Mouse (Mus musculus): ENCODE data around the gene Hist1h2aa. TPM values are rescaled to one million over a fixed set of nuclear protein-coding genes. Genes with fewer than 3 reads are reported as not detected.

Gene Hist1h2aa
- not detected for polyA plus RNA-seq (2017; shearing (Covaris generic))

DNA sequence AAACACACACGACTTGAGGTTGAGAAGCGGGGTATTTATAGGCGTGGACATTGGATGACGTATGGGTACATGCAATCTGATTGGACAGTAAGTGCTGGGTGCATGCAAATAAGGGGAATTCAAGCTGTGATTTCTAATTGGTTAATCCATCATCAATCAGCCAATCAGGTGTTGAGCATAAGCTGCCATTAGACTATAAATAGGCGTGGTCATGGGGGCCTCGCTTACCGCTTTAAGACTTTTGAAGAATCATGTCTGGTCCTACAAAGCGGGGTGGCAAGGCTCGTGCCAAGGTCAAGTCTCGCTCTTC lies at the start of gene Hist1h2aa:
Gene Hist1h2aa, plus strand, starts transcription at position 252 of the 310 bp plus-strand sequence.
- no peak for ATAC-seq

DNA sequence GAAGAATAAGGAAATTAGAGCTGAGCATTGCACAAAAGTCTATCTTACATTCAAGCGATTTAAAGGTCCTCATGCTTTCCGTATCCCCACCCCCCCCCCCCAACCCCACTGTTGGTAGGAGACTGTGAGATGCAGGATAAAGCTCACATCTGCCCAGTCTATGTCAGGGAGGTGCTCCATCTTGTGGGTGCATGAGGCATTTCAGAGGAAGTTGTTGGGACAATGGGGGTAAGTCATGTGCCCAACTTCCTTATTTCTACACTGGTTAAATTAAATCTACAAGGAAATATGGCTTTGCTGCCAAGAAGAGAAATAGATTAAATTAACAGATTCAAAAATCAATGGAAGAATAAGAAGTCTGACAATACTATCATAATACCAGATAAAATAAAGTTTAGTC lies 48.7 kb upstream of the Hist1h2aa start:
- ATAC-seq = no peak

DNA sequence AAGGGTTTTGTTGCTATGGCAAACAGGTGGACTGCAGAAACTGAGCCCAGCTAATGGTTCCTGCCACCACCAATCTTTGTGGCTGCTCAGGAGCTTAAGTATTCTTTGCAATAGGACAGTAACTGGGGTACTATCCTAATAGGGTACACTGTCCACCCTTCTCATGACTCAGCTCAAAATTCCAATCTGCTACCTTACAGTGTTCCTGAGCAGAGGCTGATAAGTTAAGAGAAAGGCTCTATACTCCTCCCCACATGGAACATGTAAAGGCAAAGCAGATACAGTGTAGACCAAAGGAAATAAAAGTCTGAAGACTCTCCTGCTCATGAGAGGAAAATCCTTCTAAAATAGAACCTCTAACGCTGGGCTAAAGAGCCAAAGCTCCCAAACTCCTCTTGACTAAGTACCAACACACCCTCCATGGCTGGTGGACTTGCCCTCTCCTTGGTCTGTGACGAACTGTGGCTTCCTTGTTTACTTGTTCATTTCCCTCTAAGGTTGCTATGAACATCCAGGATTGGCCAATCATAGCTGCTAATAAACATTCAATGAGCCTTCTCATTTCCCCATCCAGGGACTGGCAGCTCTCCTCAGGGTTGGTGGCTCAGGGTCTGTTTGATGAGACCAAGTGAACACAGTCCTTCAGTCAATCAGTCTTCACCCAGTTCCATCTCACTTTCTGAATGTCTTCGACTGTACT lies 47.1 kb upstream of the Hist1h2aa start:
- no peak for ATAC-seq

DNA sequence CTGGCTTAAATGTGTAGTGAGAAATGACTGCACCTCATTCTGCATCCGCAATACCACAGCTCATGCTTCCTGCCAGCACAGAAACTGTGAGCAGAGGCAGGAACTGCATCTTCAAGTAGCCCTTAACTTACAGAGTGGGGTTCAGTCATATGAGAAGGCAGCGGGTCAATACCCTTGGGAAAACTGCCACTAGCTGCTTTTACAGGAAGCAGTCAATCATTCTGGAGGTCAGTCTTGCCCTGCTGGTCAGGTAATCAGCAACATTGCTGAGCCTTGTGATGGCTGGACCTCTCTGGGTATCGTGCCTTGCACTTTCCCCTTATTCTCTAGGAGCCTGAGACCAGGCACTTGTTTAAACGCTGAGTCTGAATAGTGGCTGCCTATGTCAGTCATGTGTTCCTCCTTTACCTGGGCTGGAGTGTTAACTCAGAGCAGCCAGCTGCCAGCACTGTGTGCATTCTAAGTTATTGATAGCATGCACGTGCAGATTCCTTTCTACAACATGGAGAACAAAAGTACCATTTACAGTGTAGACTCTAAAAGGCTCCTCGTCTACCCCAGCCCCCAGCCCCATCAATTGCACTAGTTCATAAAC lies 45.2 kb upstream of the Hist1h2aa start:
- no peak for ATAC-seq

DNA sequence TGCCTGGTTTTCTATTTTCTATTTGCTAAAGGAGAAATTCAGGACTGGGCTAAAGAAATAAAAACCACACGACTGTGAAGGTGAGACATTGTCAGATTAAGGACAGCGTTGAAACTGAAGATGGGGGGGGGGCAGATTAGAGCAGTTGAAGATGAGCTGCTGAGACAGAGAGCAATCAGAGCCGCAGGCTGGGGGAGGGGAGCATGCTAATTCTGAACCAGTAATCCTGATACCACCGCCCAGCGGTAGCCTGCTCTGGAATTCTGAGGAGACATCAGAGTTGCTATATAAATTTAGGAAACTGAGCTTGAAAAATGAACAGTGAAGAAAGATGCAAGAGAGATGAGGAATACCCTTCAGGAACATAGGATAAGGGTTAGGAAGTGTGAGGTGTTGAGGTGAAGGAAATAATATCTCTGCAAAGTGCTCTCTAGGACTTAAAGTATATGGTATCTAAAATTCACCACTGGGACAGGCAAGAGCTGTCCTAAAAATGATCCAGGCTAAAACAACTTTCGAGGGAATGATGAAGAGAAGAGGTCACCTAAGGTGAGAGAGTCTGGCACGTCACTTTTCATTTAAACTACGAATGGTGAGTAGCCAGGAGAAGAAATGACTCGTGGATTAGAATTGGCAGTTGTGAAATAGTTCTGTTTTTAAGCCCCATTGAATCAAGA lies 41.5 kb upstream of the Hist1h2aa start:
- no peak for ATAC-seq

DNA sequence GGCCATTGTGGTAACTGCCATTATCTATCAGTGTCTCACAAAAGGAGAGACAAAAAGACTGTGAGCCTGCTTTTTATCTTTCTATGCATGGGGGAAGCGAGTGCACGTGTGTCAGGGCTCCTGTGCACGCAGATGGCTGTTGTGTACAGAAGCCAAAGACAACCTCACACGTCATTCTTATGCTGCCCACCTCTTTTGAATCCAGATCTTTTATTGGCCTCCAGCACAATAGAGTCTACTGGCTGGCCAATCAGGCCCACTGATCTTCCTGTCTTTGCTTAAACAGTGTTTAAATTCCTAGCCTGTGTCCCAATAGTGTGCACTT lies 41.0 kb upstream of the Hist1h2aa start:
- no peak for ATAC-seq

DNA sequence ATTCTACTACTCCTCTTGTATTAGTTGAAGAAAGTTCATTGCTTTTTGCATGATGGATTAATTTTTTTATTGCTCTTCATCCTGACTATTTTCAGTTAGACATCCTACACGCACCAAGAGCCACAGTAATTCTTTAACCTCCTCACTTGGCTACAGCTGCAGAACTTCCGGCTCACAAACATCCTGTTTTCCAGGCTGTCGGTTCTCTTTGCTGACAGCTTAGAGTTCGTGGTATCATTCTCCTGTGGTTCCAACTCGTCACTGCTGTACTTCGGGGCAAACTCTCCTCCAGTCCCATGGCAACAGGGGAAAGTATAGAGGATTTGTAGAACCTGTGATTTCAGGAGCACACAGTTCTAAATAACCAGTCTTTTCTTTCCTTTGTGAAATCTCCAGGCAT lies 36.0 kb upstream of the Hist1h2aa start:
- ATAC-seq = peak; percentile 47

DNA sequence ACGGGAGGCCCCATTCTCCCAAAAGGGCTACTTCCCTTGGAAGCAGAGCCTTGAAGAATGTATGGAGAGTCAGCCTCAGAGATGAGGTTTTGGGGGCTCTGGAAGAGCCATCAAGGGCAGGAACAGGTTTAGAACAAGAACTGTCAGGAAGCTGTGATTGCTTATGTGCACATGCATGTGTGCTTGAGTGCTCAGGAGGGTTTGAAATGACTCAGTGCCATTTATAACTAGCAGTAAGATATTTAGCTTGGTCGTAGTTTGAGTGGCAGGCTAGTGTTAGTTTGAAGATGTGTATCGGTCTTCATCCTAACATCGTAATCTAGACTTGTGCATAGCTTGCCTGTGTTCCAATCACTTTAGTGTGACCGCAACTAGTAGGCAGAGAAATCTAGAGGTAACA lies 27.4 kb upstream of the Hist1h2aa start:
- ATAC-seq = no peak

DNA sequence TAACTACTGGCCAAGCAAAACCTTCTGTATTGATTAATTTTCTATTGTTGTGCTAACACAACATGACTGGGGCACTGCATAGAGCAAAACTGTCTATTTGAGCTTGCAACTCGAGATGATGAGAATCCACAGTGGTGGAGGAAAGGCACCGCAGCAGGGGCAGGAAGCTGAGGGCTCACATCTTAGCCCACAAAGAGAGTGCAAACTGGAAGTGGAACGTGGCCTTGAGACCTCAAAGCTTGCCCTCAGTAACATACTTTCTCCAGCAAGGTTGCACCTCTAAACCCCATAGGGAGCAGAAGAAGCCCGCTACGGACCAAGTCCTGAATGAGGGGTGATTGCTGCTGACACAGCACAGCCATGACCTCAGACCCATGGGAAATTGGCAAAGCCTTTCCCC lies 24.1 kb upstream of the Hist1h2aa start:
- ATAC-seq = no peak

DNA sequence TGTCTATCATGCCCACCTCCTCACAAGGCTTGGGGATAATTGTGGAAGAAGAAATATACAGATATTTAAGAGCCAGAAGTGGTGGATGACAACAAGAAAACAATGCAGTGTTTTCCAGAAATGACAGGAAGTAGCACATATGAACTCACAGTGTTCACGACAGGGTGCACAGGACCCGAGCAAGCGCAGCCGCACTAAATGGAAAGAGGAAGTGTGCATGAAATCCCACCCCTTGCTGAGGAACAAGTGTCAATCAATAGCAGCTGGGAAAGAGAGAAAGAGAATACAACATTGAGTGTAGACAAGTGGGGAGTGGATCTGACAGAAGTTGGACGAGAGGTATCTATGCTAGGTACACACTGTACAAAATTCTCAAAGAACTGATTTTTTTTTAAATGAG lies 22.9 kb upstream of the Hist1h2aa start:
- no peak for ATAC-seq

DNA sequence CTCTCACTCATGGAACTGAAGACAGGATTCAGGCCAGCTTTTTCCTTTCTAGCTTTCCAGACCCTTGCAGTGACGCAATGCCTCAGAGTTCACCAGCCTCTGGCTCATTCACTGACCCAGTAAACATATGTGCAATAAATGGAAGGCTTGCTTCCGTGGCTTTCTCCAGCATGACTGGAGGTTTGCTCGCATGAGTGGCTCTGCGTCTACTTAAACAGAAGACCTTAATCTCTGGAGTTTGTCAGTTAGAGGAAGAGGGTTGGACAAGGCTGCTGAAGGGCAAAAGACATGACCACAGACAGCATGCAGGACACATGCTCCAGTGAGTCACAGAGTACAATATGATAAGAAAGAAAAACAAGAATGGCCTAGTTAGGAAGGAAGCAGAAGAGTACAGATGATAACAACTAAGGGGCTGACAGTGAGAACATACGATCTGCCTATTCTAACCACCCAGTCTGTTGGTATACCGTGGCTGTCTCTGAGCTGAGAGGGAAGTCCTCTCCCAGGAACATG lies 20.4 kb upstream of the Hist1h2aa start:
- no peak for ATAC-seq

DNA sequence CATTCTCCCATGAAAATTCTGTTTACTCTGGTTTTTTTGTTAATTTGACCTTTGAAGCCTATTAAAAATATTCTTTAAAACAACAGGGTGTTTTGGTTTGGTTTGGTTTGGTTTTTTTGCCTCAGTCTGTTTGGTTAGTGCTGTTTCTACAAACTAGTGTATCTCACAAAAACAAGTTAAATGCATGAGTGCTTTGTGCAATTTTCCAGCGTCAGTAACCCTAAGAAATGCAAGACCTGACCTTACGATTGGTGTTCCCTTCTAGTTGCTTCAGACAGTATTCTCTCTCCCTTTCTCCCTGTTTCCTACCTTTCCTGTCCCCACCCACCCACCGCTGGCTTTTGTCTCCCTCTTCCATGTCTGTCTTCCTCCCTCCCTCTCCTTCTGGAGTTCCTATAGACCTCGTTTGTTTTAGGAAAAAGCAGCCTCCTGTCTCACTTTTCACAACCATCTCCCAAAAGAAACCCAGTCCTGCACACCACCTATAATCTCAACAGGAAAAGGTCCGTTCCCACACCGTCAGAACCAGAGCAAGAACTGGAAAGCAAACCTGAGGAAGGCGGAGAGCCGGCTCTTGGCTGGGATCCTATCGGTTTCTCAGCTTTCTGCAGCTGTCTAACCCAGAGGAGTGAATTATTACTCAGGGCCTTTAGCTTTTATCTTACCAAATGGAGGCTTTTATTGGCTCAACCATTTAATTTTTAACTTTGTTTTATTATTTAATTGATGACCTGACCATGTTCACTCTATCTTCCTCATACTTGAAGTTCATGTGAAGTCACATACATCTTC lies 19.7 kb upstream of the Hist1h2aa start, which contains the start of gene Slc17a4:
Gene Slc17a4, minus strand, starts transcription at position 634 of the 792 bp plus-strand sequence.
- ATAC-seq = no peak

DNA sequence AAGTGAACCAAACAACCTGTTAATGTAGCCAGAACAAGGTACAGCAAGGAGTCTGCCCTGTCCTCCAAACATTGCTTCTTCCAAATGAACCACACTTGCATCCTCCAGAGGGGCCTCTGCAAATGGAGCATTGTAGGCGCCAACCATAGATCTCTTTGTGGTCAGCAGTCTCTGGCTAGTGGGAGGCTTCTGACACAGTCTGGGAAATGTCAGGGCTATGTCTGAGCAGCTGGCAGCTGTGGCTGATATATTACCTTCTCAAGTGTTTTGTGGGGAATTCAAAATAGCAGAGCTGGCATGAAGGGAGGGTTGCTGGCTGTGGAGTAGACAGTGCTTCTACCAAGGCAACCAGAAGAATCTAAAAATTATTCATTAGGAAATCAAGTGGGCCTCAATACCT lies 18.1 kb upstream of the Hist1h2aa start:
- no peak for ATAC-seq

DNA sequence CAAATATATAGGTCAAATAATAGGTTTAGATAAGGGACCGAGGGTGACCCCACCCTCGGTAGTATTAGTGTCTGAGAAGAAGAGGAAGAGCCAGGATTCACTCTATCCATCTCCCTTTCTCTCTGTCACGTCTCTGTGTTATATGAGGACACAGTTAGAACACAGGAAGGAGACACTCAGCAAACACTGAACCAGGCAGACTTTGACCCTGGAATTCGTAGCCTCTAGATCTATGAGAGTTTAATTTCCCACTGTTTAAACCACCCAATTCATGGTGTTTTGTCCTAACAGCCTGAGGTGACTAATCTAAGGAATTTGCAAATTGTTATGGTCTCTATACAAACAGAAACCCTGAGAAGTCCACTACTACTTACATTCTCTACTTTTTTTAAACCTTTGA lies 16.6 kb upstream of the Hist1h2aa start:
- no peak for ATAC-seq

DNA sequence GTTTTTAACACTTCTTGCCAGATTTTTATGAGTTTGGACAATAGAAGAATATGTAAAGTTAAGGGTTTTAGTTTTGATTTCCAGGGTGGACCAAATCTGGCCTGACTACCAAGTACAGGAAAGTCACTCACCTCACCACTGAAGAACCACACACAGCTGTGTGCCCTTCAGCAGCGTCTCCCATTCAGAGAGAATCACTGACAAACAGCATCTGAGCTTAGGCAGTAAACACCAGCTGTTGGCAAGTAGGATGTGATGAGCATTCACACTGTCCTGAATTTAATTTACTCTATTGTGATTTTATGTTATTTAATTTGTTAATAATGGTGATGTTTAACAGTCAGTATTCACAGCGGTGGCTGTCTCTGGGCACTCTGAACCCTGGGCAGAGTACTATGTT lies 8.5 kb upstream of the Hist1h2aa start:
- ATAC-seq = no peak

DNA sequence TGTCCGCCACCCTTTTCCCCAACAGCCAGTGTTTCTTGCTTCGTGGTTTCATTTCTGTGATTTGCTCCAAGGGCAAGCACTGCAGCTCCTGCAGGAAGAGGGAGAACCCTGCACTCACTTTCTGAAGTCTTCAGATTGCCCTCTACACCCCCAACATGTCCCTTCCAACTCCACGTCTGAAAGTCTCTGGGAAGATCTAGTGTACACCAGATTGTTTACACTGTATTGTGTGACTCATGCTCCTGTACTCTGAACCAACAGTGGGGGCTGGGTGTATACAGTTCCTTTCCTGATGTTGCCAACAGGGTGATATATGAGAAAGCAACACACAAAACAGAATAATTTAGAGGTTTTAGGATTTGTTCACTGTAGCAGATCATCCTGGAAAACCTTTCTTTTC lies 5.6 kb upstream of the Hist1h2aa start:
- no peak for ATAC-seq

DNA sequence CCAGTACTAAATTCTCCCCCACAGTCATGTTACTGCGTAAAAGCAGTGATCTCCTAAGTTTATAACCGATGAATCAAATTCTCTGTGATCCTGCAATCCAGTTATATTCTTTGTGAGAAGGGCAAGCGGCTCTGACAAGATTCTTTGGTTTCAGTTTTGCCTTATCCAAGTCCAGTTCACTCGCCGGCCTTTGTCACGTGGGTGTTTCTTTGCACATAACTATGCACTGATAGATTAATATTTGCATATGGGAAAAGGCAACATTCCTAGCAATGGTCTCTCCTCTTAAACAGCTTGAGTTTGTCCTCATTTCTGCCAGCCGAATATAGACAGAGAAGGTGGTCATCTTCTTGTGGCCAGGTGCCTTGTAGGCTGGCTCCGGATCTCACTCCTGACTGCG lies 3.8 kb upstream of the Hist1h2aa start:
- ATAC-seq = no peak

DNA sequence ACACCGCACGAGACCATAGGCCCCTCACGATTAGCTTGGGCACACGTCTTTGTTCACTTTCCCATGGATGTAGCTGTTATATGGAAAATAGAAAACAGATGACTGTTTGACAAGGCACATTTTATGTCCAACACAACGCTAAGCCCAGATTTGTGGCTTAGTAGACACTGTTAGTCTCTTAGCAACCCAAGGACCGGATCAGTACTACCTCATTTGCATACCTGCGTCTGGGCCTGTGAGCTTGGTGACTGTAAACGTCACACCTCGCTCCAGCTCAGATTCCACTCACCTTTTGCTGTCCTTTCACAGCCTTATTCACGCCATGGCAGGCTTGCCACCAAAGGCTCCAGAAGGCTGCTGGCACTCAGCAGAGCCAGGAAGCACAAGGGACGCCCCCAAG lies 3.4 kb upstream of the Hist1h2aa start:
- ATAC-seq = no peak

DNA sequence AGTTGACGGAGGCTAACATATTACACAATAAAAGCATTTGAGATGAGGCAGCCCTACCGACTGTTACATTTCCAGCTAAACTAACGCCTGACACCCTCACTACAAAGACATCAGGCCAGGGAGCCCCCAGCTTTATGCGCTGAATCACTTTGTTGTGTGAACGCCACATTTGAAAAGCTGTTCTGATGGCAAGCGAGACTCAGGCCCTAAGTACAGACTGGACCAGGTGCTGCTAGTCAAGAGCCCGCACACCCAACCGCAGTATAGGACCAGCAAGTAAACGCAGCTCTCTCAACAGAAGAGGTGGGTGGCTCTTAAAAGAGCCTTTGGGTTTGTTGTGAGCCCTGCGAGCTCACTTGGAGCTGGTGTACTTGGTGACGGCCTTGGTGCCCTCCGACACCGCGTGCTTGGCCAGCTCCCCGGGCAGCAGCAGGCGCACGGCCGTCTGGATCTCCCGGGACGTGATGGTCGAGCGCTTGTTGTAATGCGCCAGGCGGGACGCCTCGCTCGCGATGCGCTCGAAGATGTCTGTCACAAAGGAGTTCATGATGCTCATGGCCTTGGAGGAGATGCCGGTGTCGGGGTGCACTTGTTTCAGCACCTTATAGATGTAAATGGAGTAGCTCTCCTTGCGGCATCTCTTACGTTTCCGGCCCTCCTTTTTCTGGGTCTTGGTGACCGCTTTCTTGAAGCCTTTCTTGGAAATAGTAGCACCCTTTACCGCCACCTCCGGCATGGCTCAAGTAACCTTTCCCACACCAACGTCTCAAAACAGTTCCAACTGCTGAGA lies 646 bp upstream of the Hist1h2aa start, which contains the start of gene Hist1h2ba:
Gene Hist1h2ba, minus strand, starts transcription at position 736 of the 790 bp plus-strand sequence.
- no peak for ATAC-seq

DNA sequence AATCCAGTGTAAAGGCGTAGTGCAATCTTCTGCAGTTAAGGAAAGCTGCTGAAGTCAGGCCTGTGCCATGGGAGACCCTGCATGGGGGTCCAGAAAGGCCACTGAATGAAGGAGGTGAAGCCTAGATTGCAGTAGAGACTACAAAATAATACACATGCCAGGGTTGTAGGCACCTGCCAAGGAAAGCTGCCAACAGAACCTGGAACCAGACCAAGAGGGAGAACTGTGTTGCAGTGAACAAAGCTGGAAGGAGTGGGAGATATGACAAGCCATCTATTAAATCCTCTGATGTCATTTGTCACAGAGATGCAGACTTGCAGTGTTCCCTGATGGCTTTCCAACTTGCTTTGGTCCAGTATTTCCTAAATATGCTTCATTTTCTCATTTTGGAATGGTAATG lies 4.4 kb downstream of the Hist1h2aa start:
- no peak for ATAC-seq

DNA sequence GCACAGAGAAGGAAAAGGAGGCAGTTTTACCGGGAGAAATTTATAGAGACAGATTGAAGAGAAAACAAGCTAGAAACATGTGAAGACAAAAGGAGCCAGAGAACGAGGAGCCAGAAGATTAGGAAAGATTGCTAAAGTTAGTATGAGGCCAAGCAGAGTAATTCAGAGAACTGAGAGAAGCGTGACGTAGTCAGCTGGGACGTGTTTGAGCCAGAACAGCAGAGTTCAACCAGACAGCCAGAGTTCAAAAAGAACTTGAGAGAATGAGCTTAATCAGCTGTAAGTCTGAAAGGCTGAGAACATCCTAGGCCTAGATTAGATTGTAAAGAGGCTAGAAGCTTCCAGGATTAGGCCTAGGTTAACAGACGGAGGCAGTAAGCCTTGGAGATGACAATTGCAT lies 6.0 kb downstream of the Hist1h2aa start:
- ATAC-seq = no peak

DNA sequence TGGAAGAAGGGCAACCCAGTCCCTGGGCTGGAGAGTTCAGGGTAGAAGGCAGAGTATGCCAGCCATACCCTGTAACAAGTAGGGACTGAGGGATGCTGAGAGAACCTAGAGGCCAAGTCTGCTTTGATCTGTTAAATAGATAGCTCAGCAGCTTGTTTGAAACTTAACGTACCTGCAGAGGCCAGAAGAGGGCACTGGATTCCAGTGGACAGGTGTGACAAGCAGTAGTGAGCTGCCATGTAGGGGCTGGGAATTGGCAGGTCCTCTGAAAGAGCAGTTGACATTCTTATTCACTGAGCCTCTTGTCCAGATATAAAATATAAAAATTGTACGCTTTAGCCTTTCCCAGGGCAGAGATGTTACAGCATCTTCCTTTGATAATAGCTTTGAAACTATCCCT lies 8.6 kb downstream of the Hist1h2aa start:
- no peak for ATAC-seq
